10 mouse cellular contexts compared by ENCODE assay signal in genomic region chr9:25148767-25149166, GRCm38 (mm10). TPM values are rescaled to one million over a fixed set of nuclear protein-coding genes. Genes with fewer than 3 reads are reported as not detected.
DNase-seq lines count a peak whose midpoint lies in the region; ATAC-seq and TF ChIP-seq lines count a peak whose summit lies in the region.
"Had no signal": no experiment of that assay in that cellular context is flagged by ENCODE, and none has a peak within 500 bp of the region (broad histone marks: within the 10 kb centered on the region; RNA-seq: fewer than 3 reads in every experiment).

No protein-coding gene starts in this region.

- TF ChIP-seq CTCF in G1E (IDR thresholded peaks at IDR 0.05; ENCODE audit: low read depth, low read length) = no peak

- H3K36me3 ChIP-seq in heart, embryonic 11.5 days (ENCODE audit: control insufficient read depth, insufficient read depth, low read length) = no peaks in the 10 kb centered on the region
- peaks cover 3% of the 10 kb centered on the region for H3K36me3 ChIP-seq in G1E (replicated peaks)
- H3K36me3 ChIP-seq in forebrain, embryonic 13.5 days (ENCODE audit: poor library complexity, severe bottlenecking) = no peaks in the 10 kb centered on the region
- H3K36me3 ChIP-seq in liver, embryonic 16.5 days (ENCODE audit: control insufficient read depth, insufficient read depth) = no peaks in the 10 kb centered on the region

- peak overlapping the region; percentile 1; the same call in 1 of the 2 replicates for H3K4me3 ChIP-seq in heart, embryonic 11.5 days (ENCODE audit: low read depth, low read length)
- peak overlapping the region; percentile 35; the same call in 1 of the 2 replicates for H3K4me3 ChIP-seq in G1E (ENCODE audit: low read depth, low read length)
- H3K4me3 ChIP-seq in forebrain, embryonic 13.5 days = peak overlapping the region; percentile 25
- peak overlapping the region; percentile 51 for H3K4me3 ChIP-seq in liver, embryonic 16.5 days (ENCODE audit: low read depth, low read length)

- H3K27ac ChIP-seq in heart, embryonic 11.5 days (ENCODE audit: low read depth, low read length) = no peak overlapping the region
- no peak overlapping the region for H3K27ac ChIP-seq in forebrain, embryonic 13.5 days
- H3K27ac ChIP-seq in liver, embryonic 16.5 days (ENCODE audit: low read length) = peak overlapping the region; percentile 82

- ATAC-seq in heart, embryonic 11.5 days (replicated peaks; ENCODE audit: insufficient number of reproducible peaks, low FRiP score, low TSS enrichment) = no peak
- 0 out of 2 replicates have a peak, but pooled peaks have one; percentile 22 for ATAC-seq in G1E (ENCODE audit: extremely low read depth, insufficient number of reproducible peaks, low FRiP score, poor library complexity, severe bottlenecking)
- ATAC-seq in forebrain, embryonic 13.5 days = no peak
- ATAC-seq in liver, embryonic 16.5 days (ENCODE audit: low read depth) = peak; percentile 12; the same call in 1 of the 2 replicates

- H3K9me3 ChIP-seq in heart, embryonic 11.5 days (replicated peaks; ENCODE audit: control insufficient read depth, low read length) = no peaks in the 10 kb centered on the region
- no peaks in the 10 kb centered on the region for H3K9me3 ChIP-seq in G1E (replicated peaks)
- H3K9me3 ChIP-seq in forebrain, embryonic 13.5 days (replicated peaks) = no peaks in the 10 kb centered on the region
- H3K9me3 ChIP-seq in liver, embryonic 16.5 days (replicated peaks; ENCODE audit: control insufficient read depth, low read length) = no peaks in the 10 kb centered on the region

- peaks cover 20% of the 10 kb centered on the region for H3K4me1 ChIP-seq in heart, embryonic 11.5 days (ENCODE audit: control insufficient read depth, insufficient read depth, low read length)
- peaks cover 45% of the 10 kb centered on the region for H3K4me1 ChIP-seq in G1E (ENCODE audit: insufficient read depth, low read depth, low read length)
- peaks cover 35% of the 10 kb centered on the region for H3K4me1 ChIP-seq in forebrain, embryonic 13.5 days
- H3K4me1 ChIP-seq in liver, embryonic 16.5 days (ENCODE audit: control insufficient read depth, low read depth, low read length) = peaks cover 20% of the 10 kb centered on the region

- H3K27me3 ChIP-seq in heart, embryonic 11.5 days (ENCODE audit: control insufficient read depth, insufficient read depth, low read length) = no peaks in the 10 kb centered on the region
- H3K27me3 ChIP-seq in G1E (ENCODE audit: insufficient read depth, low read length) = no peaks in the 10 kb centered on the region
- H3K27me3 ChIP-seq in forebrain, embryonic 13.5 days = no peaks in the 10 kb centered on the region
- H3K27me3 ChIP-seq in liver, embryonic 16.5 days (ENCODE audit: control insufficient read depth, insufficient read depth, low read depth, low read length) = no peaks in the 10 kb centered on the region

- no peak for DNase-seq in heart, adult 8-10 months (ENCODE audit: low spot score)
- DNase-seq in G1E (ENCODE audit: low spot score) = peak; percentile 7
- no peak for DNase-seq in embryo, embryonic 9.5 days (ENCODE audit: extremely low spot score)
- DNase-seq in thymus, postnatal 10 days (ENCODE audit: low spot score in 2 of 2) = no peak
- no peak for DNase-seq in embryo, embryonic 10.5 days (ENCODE audit: low spot score)

- no peak overlapping the region for H3K9ac ChIP-seq in heart, embryonic 11.5 days (ENCODE audit: low read depth, low read length)
- H3K9ac ChIP-seq in forebrain, embryonic 13.5 days = 0 out of 2 replicates have a peak overlapping the region, but pooled peaks have one; percentile 37
- peak overlapping the region; percentile 48 for H3K9ac ChIP-seq in liver, embryonic 16.5 days (ENCODE audit: low read depth, low read length)

- peak overlapping the region; percentile 48 for H3K4me2 ChIP-seq in heart, embryonic 11.5 days
- peak overlapping the region; percentile 57 for H3K4me2 ChIP-seq in forebrain, embryonic 13.5 days
- H3K4me2 ChIP-seq in liver, embryonic 16.5 days (ENCODE audit: low read depth, low read length) = peak overlapping the region; percentile 68

RNA-seq across cellular contexts. Expression of gene Herpud2, which starts 2.9 kb away (rescaled TPM):
- 22.4 and 24.2 TPM in 2 replicates for polyA plus RNA-seq in heart, embryonic 11.5 days (2014; fragmentation: Nextera tagmentation; extraction: Ambion mirVana)
- total RNA-seq in heart, adult 8-10 months (2022) = 10 to 100 TPM; 32.6 to 39.9 (median 36.0) TPM
- total RNA-seq in G1E (2014; fragmentation: Nextera tagmentation) = 35.3 and 46.9 TPM in 2 replicates
- total RNA-seq in G1E (2017) = 13.7 and 14.0 TPM in 2 replicates
- polyA plus RNA-seq in G1E (2012) = 15.6 and 19.2 TPM in 2 replicates
- polyA plus RNA-seq in forebrain, embryonic 13.5 days (2015; fragmentation: Nextera tagmentation; extraction: Ambion mirVana) = 31.7 and 33.5 TPM in 2 replicates
- polyA plus RNA-seq in liver, embryonic 16.5 days (2015; fragmentation: Nextera tagmentation; extraction: Ambion mirVana) = 11.6 and 13.6 TPM in 2 replicates

RNA-seq across cellular contexts. Expression of gene Gm10181, which starts 59.5 kb away (rescaled TPM):
- not detected in 2 replicates for polyA plus RNA-seq in heart, embryonic 11.5 days (2014; fragmentation: Nextera tagmentation; extraction: Ambion mirVana)
- total RNA-seq in heart, adult 8-10 months (2022) = not detected
- total RNA-seq in G1E (2014; fragmentation: Nextera tagmentation) (not detected in 2 replicates), G1E (2017) (not detected in 2 replicates)
- polyA plus RNA-seq in G1E (2012) = not detected in 2 replicates
- polyA plus RNA-seq in forebrain, embryonic 13.5 days (2015; fragmentation: Nextera tagmentation; extraction: Ambion mirVana) = not detected in 2 replicates
- polyA plus RNA-seq in liver, embryonic 16.5 days (2015; fragmentation: Nextera tagmentation; extraction: Ambion mirVana) = not detected in 2 replicates
- polyA plus RNA-seq: C2C12; small intestine, adult 2 months had no signal

Comparison
In these comparisons a context has a peak if more than half of its experiments do, and no peak if none do; other contexts are left out.
1. ATAC-seq: peak in G1E (single experiment) and liver, embryonic 16.5 days (single experiment); none in heart, embryonic 11.5 days (single experiment) and forebrain, embryonic 13.5 days (single experiment).
2. H3K4me3 ChIP-seq: peak in every context shown above with its lines; median percentile 51 in liver, embryonic 16.5 days; 35 in G1E; 25 in forebrain, embryonic 13.5 days; 1 in heart, embryonic 11.5 days.
3. Peak in every context shown above with its lines, with median percentiles within 50 percentile points of each other: H3K4me2 ChIP-seq.